Mouse (Mus musculus): ENCODE measurements around the gene Siah2.

Siah2 gene

DNA sequence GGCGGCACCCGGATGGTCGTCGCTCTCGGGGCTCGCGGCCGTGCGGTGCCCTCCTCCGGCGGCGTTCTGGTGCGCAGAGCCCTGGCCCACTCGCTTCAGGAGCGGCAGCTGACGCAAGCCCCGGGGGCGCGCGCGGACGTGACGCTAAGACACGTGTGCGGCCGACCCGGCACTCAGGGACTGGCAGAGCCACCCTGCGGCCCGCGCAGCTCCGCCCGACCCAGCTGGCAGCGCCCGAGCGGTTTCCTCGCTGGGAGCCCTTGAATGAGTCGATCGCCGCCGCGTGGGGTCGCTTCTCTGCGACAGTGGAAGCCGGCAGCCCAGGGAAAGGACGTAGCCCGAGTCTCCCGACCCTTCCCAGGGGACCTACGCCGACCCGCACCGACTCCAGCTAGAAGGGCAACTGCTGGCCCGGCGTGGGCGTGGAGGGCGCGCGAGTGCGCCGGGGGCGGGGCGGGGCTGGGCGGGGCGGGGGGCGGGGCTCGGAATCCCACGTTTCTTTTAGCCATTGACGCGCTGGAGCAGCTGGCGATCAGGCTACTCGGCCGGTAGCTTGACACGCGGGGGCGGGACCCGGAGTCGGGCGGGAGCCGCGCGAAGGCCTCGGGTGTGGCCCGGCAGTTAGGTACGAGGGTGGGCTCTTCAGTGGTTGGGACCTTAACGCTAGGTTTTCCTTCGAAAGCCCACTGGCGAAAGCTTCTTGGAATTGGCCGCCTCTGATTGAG, at the start of gene Siah2:
Siah2 (minus strand) TSS at position 404 of the 725 bp plus-strand sequence.
- peak; percentile 88 for DNase-seq (ENCODE audit: low spot score)

DNA sequence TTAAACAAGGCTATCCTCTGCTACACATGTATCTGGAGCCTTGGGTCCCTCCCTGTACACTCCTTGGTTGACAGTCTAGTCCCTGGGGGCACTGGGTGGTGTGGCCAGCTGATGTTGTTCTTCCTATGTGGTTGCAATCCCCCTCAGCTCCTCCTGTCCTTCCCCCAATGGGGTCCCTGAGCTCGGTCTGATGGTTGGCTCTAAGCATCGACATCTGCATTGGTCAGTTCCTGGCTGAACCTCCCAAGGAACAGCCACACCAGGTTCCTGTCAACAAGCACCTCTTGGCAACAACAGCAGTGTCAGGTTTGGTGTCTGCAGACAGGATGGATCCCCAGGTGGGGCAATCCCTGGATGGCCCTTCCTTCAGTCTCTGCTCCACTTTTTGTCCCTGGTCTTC, 47.3 kb upstream of the Siah2 start:
- no peak for DNase-seq (ENCODE audit: low spot score)

DNA sequence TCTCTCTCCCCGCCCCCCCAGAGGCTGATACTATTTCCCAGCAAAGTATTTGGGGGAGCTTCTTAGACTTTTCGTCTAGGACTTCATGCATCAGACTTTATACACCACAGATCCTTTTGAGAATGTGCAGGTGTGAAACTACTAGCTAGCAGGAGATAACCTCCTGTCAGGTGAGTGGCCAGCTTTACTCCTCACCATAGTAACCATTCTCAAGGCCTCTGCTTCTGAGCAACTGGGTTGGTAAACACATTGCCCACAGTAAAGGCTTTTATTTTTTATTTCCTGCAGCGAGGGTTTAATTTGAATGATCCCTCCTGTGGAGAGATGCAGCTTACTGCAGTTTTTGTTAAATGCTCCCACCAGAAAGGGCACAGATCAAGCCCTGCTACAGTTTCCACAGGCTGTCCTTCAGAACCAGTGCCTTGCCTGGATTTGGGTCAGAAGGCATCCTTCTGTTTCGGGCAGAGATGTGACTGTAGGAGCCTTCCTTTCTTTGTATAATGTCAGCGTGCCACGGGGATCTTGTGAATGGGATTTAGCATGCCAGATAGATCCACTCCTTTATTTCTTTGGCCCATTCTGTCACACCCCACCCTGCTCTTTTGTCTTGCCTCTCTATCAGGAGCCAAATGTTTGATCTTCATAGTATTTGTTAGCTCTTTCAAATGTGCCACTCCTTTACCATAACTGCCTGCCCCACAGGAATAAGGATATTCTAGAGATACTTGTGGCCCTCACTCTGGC, 46.3 kb upstream of the Siah2 start:
- no peak for DNase-seq (ENCODE audit: low spot score)

DNA sequence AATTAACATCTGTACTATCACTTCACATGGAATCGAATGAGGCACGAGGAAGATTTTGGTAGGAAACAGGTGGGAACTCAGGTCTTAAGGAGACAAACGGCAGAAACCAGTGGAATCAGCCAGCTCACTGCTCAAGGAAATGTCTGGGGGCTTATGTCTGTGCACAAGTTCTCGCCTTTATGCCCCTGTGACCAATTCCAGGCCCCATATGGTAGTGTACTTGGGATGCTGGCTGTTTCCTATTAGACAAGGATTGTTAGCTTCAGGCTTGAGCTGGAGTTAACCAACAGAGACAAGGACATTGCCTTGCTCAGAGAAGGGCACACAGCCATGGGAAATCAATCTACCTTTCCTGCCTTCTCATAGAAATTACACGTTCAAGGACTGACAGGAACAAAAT, 39.3 kb upstream of the Siah2 start:
- DNase-seq (ENCODE audit: low spot score) = no peak

GRCm38 (mm10) chr3:58730580-58730979, 38.4 kb upstream of the Siah2 start:
- no peak for DNase-seq (ENCODE audit: low spot score)

GRCm38 (mm10) chr3:58729549-58729948, 37.3 kb upstream of the Siah2 start:
- no peak for DNase-seq (ENCODE audit: low spot score)

DNA sequence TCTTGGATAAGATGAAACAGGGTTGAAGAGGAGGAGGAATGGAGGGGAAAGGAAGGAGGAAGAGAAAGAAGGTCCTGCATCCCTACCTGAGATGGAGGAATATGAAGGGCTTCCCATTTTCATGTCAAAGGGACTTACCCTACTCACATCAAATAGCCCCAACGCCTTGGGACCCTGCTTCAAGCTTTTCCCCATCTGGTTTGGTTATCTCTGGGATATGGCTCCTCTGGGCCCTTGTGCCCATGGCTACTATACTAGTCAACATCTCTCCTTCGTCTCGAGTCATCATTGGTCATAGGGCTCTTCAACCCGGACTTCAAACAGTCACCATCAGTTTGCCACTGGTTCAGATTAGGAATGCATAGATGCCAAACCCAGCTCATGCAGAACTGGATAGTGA, 35.4 kb upstream of the Siah2 start:
- no peak for DNase-seq (ENCODE audit: low spot score)

DNA sequence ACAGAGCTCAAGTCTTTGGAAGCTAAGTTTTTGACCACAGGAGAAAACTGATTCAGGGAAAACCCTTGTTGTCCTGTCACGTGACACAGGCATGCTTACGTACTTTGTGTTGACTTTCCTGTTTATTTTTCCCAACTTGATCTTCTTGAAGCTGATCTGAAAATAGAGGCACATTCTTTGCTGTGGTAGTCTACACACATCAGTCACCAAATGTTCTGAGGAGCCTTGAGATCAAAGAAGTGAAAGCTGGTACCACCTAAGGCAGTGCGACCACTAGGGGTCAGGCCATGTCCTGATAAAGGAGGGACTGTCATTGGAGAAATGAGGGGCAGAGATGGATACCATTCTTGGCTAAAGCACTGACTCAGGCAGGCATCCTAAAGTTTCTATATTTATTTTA, 34.8 kb upstream of the Siah2 start:
- DNase-seq (ENCODE audit: low spot score) = peak; percentile 76

DNA sequence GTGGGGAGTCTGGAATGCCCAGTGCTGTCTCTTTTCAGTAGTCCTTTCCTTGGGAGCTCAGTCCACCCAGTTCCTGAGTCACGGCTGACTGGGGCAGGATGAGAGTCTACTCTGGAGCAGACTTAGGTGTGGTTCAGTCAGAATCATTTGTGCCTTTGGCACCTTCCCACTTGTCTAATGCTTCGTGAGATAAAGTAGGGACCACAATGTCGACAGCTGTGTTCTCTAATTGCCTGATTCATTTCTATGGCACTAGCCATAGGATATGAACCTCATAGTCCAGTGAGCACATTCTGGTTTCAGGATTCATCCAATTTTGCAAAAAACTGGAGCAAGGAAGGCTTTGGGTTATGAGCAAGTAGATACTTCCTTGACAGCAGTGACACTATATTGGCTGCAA, 34.2 kb upstream of the Siah2 start:
- no peak for DNase-seq (ENCODE audit: low spot score)

GRCm38 (mm10) chr3:58724815-58725214, 32.6 kb upstream of the Siah2 start:
- no peak for DNase-seq (ENCODE audit: low spot score)

GRCm38 (mm10) chr3:58723656-58724055, 31.5 kb upstream of the Siah2 start:
- DNase-seq (ENCODE audit: low spot score) = no peak

GRCm38 (mm10) chr3:58719461-58720230, 27.4 kb upstream of the Siah2 start:
- no peak for DNase-seq (ENCODE audit: low spot score)

DNA sequence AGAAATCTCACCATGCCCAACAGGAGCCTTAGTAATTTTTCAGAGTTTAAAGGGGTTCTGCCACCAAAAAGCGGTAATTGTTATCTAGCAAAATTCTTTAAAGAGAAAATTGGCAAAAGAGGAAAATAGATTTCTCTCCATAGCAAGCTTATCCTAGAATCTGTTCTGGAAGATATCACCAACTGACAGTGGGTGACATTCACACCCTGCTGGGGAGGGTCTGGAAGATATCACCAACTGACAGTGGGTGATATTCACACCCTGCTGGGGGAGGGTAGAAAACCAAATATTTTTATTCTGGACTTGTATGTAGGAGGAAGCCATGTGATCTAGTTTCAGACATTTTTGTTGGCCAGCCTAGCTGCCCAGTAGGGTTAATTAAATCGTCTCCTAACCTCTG, 24.5 kb upstream of the Siah2 start:
- DNase-seq (ENCODE audit: low spot score) = no peak

DNA sequence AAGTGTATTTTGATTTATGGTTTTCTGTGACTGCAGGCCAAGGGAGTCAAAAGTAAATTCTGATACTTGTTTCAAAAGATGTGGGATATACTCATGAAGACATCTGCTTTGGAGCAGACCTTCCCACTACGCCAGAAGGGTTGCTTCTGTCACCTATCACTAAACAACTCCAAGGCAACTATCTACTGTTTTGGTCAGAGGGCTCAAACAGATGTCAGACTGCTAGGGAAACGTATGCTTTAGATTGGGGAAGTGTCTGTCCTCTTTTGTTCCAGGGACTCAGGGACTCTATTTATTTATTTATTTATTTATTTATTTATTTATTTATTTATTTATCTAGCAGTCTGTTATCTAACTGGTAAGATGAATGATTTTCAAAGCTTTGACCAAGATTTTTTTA, 22.6 kb upstream of the Siah2 start:
- DNase-seq (ENCODE audit: low spot score) = no peak

DNA sequence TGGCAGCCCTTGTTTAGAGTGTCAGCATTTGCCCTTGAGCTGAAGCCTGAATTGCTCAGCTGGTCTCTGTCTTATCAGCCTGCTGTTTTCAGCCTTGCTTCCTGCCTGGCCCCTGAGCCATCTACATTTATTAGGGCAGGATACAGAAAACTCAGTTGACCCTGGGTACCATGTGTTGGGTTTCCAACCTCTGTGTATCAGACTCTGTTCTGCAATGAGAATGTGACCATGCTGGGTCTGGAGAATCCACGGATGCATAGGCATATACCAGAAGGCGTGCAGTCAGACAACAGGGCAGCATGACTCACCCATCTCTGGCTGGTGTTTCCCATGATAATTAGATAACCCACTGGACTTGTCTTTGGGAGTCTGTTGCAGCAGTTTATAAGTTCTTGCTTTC, 21.8 kb upstream of the Siah2 start:
- DNase-seq (ENCODE audit: low spot score) = no peak

DNA sequence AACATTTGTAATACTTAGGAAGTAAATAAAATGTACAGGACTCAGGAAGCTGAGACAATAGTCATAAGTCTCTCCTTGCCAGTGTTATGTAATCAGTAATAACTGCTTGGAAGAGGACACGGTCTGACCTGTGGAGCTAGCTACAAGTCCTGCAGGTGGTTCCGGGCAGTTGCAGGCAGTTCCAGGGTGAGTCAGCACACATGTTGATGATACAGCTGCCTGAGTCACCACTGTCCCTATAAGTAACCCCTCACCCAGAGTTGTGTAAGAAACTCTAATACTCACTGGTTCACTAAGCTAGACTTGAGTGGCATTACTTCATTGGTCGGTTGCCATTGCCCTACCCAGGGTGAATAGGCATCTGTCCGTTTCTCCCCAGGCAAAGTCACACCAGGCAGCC, 21.0 kb upstream of the Siah2 start:
- no peak for DNase-seq (ENCODE audit: low spot score)

GRCm38 (mm10) chr3:58704547-58704946, 12.3 kb upstream of the Siah2 start:
- peak; percentile 20 for DNase-seq (ENCODE audit: low spot score)

DNA sequence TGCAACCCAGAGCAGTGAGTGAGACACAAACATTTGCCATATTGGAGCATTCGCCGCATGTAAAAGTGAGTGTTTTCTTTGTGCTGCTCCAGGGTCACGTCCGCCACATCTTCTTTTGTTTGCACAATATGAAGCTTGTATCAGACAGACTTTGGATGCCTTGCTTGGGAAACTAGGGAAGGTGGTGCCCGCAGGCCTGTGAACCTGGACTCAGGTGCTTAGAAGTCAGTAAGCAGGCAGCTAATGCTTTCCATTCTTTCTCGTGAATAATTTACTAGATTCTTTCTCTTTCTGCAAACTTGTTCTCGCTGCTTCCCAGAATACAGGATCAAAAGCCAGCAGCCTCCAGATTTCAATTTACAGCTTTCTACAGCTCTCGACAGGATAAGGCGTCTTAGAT, 11.5 kb upstream of the Siah2 start:
- DNase-seq (ENCODE audit: low spot score) = no peak

GRCm38 (mm10) chr3:58702329-58702728, 10.1 kb upstream of the Siah2 start:
- DNase-seq (ENCODE audit: low spot score) = no peak

DNA sequence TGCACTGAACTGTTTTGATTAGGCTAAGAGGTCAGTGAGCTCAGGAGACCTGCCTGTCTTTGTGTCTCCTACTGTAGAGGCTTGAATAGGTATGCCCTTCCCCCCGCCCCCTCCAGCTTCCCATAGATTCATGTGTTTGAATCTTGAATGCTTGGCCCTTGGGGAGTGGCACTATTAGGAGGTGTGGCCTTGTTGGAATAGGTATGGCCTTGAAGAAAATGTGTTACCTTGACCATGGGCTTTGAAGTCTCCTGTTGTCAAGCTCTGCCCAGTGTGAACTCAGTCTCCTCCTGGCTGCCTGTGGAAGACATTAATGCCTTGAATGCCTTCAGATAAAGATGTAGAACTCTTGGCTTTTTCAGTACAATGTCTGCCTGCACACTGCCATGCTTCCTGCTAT, 9.2 kb upstream of the Siah2 start:
- no peak for DNase-seq (ENCODE audit: low spot score)

DNA sequence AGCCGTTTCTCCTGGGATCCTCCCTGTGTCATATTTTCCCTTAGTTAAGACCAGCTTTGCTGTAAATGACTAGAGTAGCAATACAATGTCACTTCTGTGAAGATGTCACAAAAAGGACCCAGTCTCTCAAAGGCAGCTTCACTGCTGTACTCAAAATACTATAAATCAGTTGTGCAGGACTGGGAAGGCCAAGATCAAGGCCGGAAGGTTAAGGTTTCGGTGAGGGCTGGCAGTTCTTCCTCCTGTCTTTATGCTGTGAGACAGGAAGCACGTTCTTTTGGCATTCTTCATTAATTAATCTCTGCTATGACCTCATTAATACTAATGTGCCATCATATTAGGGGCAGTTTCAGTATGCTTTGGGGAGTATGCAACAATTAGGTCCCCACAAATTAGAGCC, 5.7 kb upstream of the Siah2 start:
- DNase-seq (ENCODE audit: low spot score) = no peak

- DNase-seq (ENCODE audit: low spot score) = no peak
Measured at GRCm38 (mm10) chr3:58696806-58697205, 4.6 kb upstream of the Siah2 start.

- DNase-seq (ENCODE audit: low spot score) = no peak
Measured at GRCm38 (mm10) chr3:58695507-58695906, 3.3 kb upstream of the Siah2 start.
